Mouse (Mus musculus) cerebellum, adult (tissue): Measurements from ENCODE around the gene Man2a2.

ENCODE experiments used
- ATAC-seq: cut with Nextera tagmentation; 2 replicates; pipeline ENCODE4 v1.9.2; 2017; ENCODE audit warnings: mild to moderate bottlenecking, moderate library complexity, mixed read lengths; ENCODE audit not compliant: insufficient number of reproducible peaks, low FRiP score, low TSS enrichment

Gene Man2a2

GRCm38 (mm10) chr7:80373352-80373751, 2.2 kb upstream of the Man2a2 start:
- no peak for ATAC-seq

GRCm38 (mm10) chr7:80372667-80373066, 1.5 kb upstream of the Man2a2 start:
- no peak for ATAC-seq

- no peak for ATAC-seq
Observed at GRCm38 (mm10) chr7:80372166-80372565, 991 bp upstream of the Man2a2 start.

GRCm38 (mm10) chr7:80370649-80371040, 530 bp downstream of the Man2a2 start:
- ATAC-seq = peak; percentile 67; the same call in 1 of the 2 replicates

GRCm38 (mm10) chr7:80369967-80370431, 1.2 kb downstream of the Man2a2 start:
- 0 out of 2 replicates have a peak, but pooled peaks have one; percentile 8 for ATAC-seq

- no peak for ATAC-seq
Observed at GRCm38 (mm10) chr7:80369461-80369860, 1.7 kb downstream of the Man2a2 start.

GRCm38 (mm10) chr7:80368635-80369421, 2.3 kb downstream of the Man2a2 start:
- no peak for ATAC-seq

- no peak for ATAC-seq
Observed at GRCm38 (mm10) chr7:80368009-80368408, 3.2 kb downstream of the Man2a2 start.

- ATAC-seq = no peak
Observed at GRCm38 (mm10) chr7:80367232-80367631, 3.9 kb downstream of the Man2a2 start.

GRCm38 (mm10) chr7:80365759-80366158, 5.4 kb downstream of the Man2a2 start:
- ATAC-seq = no peak

- ATAC-seq = no peak
Observed at GRCm38 (mm10) chr7:80360435-80360834, 10.7 kb downstream of the Man2a2 start.

GRCm38 (mm10) chr7:80358039-80358438, 13.1 kb downstream of the Man2a2 start:
- no peak for ATAC-seq

GRCm38 (mm10) chr7:80357156-80357555, 14.0 kb downstream of the Man2a2 start:
- no peak for ATAC-seq

- ATAC-seq = 0 out of 2 replicates have a peak, but pooled peaks have one; percentile 43
Observed at GRCm38 (mm10) chr7:80356351-80356750, 14.8 kb downstream of the Man2a2 start.

GRCm38 (mm10) chr7:80352920-80353319, 18.3 kb downstream of the Man2a2 start:
- ATAC-seq = no peak

GRCm38 (mm10) chr7:80350808-80351207, 20.4 kb downstream of the Man2a2 start:
- ATAC-seq = no peak

GRCm38 (mm10) chr7:80347670-80348586, 23.2 kb downstream of the Man2a2 start:
- ATAC-seq = no peak

- no peak for ATAC-seq
Observed at GRCm38 (mm10) chr7:80346830-80347229, 24.3 kb downstream of the Man2a2 start.

- no peak for ATAC-seq
Observed at GRCm38 (mm10) chr7:80346173-80346572, 25.0 kb downstream of the Man2a2 start.

- no peak for ATAC-seq
Observed at GRCm38 (mm10) chr7:80343270-80344018, 27.7 kb downstream of the Man2a2 start.
